Mouse (Mus musculus) liver, postnatal 0 days (tissue): Measurements from ENCODE around the gene Cuta.

Experiments
- CTCF ChIP-seq: sonication (generic); IDR thresholded peaks from 2 replicates; pipeline ENCODE4 v1.5.1; 2016; ENCODE audit warnings: antibody characterized with exemption, low read depth
- EP300 ChIP-seq: IDR thresholded peaks from 2 replicates; pipeline ENCODE4 v1.6.1; 2016; ENCODE audit warnings: antibody characterized with exemption, low read depth, mild to moderate bottlenecking

DNA sequence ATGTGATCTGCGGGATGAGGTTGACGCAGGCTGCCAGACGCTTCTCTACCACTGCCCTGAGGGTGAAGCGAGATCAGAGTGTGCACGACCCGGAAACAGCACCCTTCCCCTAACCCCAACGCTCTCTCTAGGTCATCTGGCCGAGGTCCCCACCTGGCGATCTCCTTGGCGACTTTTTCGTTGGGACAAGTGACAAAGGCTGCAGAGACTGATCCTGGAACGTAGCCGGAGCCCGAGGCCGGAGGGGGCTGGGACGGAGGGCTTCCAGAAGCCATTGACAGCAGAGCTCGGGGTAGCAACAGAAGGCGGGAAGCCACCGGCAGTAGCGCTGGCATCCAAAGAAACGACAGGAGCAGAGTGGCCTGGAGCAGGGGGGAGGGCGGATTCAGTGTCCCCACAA is 638 bp downstream of the Cuta start:
- no peak for TF ChIP-seq CTCF
- TF ChIP-seq EP300: no peak
